Mouse (Mus musculus): ENCODE measurements at regions not wholly inside any gene's neighbourhood (a gene's known extent, or its start where the extent isn't known, plus 50 kb on each side); places are given as distances from the start of the nearest gene placed in this dataset.

DNA sequence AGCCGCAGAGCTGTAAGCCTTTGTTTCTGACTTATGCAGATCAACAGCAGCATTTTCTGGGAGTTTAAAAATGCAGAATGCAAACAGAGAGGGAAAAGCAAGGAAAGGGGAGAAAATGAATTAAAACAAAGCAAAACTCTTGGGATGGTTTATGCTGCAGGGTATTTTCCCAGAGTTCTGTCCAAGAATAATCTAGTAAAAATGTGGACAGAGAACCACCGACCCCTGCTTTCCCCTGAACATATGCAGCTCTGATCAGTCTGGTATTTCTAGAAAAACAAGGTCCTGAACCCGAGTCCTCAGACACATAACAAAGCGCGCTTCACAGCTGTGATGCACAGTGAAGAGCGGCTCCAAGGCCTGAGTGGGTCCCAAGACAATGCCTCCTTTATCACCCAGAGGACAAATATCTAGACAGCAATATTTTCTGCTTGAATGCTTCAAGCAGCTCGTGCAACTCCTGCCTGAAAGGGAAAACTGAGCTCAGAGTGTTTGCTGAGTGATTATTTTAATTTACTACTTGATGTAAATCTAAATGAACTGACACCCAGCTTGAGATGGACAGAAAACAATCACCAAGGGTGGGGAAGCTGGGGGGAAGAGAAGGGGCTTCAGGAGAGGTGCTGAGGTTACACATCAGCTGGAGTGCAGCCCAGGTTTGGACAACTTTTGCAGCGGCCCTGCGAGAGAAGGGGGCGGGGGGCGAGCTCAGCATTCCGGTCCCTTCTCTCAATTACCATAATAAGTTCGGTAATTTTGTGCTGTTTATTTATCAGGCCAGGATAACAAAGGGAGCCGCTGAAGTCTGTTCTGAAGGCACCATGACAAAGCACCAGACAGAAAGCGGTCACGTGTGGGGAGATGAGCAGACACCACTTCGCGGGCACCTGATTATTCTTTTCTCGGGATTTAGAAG, 853.6 kb downstream of the 5730522E02Rik start:
- TF ChIP-seq CTCF (IDR thresholded peaks at IDR 0.05; ENCODE audit: low read depth) (no peak), EP300 (optimal IDR thresholded peaks at IDR 0.05) (no peak)

Data from stomach, postnatal 0 days (tissue).